Mouse (Mus musculus) testis, adult 2 months (tissue): Measurements from ENCODE around the gene Gm21830.
"Not testable (repeated sequence)": the region's sequence is repeated elsewhere in the genome, so short reads cannot be mapped to it uniquely, and the experiment has no call there.

Source experiments
- CTCF ChIP-seq: fragments of 200-500 bp; IDR thresholded peaks from 2 replicates; pipeline ENCODE4 v1.5.1; 2012; ENCODE audit warnings: low read depth, mild to moderate bottlenecking, inconsistent platforms, low read length, moderate library complexity; ENCODE audit not compliant: control insufficient read depth, insufficient read depth, insufficient replicate concordance
- POLR2A ChIP-seq: fragments of 200-500 bp; IDR thresholded peaks from 2 replicates; pipeline ENCODE4 v1.6.1; 2012; ENCODE audit warnings: low read depth, mild to moderate bottlenecking, inconsistent platforms, low read length, moderate library complexity; ENCODE audit not compliant: control insufficient read depth

DNA sequence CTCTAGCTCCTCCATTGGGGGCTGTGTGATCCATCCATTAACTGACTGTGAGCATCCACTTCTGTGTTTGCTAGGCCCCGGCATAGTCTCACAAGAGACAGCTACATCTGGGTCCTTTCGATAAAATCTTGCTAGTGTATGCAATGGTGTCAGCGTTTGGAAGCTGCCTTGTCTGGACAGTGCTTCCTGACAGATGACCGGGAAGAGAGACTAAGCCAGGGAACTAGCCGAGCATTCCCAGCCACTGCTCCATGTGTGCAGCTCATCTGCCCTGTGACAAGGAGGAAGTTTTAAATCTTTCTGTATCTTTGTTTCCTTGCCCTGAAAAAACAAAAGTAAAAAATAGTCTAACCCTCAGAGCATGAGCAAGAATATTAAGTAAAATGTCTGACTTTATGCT, 56.5 kb downstream of the Gm21830 start:
- TF ChIP-seq CTCF, POLR2A: not testable (repeated sequence)
